Mouse (Mus musculus) ovary, postnatal 36 days (tissue): Measurements from ENCODE around the gene Slc51b.

Experiments used
- DNase-seq: peaks from one replicate; pipeline ENCODE4 v3.0.0; 2022; ENCODE audit warnings: low spot score, mixed read lengths

Gene Slc51b

DNA sequence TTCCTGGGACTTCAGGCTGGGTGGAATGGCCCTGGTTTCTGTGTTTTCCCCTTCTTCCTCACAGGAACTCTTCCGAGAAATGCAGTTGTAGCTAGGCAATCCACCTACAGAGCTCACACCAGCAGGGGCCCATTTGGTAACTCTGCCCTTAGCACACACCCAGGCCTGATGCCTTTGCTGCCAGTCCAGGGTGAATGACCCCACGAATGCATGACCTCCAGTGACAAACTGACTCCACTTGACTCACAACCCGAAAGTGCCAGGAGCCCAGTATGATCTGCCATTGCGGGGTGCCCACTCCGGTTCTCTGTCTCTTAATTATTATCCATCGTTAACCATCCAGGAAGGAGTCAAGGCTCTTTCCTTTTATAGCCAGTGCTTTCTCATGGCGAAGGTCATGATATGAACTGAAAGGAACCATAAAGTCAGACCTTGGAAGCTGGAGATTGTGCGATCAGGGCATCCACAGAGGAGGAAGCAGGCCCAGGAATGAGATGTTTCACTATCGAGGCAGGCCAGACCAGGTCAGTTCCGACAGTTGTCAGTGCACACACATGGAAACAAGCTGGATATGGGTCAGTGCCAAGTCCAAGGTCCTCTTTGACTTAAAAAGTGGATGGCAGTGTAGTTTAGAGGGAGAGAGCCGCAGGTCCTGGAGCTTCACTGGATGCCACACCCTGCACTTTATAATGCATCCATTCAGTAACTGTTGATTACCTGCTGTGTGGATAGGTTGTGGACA, at the start of gene Slc51b:
Slc51b (minus strand) TSS at position 196 of the 742 bp plus-strand sequence.
- DNase-seq: no peak

- no peak for DNase-seq
Measured at GRCm38 (mm10) chr9:65467686-65468085, 44.9 kb upstream of the Slc51b start.

DNA sequence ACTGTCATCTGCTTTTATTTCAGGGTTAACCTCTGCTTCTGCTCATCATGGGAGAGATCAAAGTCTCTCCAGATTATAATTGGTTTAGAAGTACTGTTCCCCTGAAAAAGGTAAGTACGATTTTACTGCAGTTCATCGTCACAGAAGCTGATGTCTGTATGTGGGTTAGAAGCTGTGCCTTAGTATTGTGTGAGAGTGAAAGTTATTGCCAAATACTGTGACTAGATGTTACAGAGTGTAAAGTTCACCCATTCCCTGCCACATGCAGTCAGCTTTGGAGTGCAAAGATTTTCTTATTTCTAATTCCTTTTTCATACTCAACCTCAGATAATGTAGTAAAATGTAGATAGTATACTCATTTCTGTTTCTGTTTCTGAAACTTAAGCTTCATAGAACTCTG, 42.5 kb upstream of the Slc51b start:
- DNase-seq: no peak

- peak; percentile 20 for DNase-seq
Measured at GRCm38 (mm10) chr9:65464161-65464560, 41.4 kb upstream of the Slc51b start.

- no peak for DNase-seq
Measured at GRCm38 (mm10) chr9:65462544-65462943, 39.8 kb upstream of the Slc51b start.

GRCm38 (mm10) chr9:65460732-65461442, 38.1 kb upstream of the Slc51b start, which contains the start of gene Spg21:
Gene Spg21, plus strand, starts transcription at chr9:65460947.
- DNase-seq: peak; percentile 98

DNA sequence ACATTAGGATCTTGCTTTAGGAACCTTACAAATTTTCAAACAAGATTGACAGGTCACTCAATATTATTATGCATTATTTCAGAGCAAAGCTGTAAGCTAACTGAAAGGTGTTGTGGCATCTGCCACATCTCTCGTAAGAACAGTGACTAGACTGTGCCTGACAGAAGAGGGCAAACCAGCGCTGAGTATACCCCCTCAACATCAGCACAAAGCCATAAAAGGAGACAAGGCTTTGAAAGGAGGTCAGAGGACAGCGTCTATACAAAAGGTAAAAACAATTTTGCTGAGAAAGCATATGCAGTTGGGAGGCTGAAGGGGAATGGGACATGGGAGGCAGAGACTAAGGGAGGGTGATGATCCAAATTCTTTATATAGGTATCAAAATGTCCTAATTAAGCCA, 37.4 kb upstream of the Slc51b start:
- no peak for DNase-seq

DNA sequence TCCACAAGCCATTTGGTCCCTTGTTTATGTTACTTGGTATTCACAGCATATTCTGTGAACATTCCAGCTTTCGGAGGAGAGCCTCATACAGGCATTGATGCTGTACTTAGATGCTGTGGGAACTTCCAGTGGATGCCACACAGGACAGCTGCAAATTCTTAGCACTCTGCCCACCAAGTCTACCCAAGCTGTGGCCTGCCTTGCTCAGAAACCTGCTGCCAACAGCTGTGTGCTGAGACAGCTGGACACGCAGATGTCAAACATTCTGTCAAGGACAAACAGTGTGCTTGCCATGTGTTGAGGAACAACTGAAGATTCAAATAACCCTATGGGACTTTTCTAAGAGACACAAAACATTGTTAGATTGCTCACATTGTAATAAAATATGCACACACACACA, 36.2 kb upstream of the Slc51b start:
- no peak for DNase-seq

- no peak for DNase-seq
Measured at GRCm38 (mm10) chr9:65447951-65448350, 25.2 kb upstream of the Slc51b start.

GRCm38 (mm10) chr9:65444692-65445091, 21.9 kb upstream of the Slc51b start:
- no peak for DNase-seq

DNA sequence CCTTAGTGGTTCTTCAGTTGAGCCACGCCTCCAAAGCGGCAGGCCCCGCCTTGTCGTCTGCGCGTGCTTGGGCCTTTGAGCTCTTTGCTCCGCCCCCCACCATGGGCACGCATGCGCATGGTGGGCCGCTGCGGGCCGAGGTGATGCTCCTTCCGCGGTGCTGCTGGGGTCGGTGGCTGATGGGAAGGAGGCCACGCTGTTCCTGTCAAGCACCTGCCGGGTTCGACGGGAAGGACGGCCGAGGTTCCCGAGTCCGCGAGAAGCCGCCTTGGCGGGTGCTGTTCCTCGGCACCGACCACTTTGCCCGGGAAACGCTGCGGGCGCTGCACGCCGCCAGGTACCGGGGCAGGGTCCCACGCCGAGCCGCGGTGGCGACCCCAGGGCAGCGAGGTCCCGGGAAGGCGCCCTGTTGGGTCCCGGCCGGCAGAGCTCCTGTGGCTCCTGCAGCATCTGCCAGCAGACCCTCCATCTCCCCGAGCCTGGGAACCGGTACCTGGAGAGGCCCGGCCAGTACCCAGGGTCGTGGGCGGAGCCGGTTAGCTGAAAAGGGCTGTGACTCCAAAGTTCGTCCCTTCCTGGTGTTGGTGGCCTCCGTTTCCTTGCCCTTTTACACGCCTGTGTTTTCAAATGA, 13.0 kb upstream of the Slc51b start, which contains the start of gene Mtfmt:
Mtfmt (plus strand) TSS at position 112 of the 631 bp plus-strand sequence.
- peak; percentile 92 for DNase-seq

DNA sequence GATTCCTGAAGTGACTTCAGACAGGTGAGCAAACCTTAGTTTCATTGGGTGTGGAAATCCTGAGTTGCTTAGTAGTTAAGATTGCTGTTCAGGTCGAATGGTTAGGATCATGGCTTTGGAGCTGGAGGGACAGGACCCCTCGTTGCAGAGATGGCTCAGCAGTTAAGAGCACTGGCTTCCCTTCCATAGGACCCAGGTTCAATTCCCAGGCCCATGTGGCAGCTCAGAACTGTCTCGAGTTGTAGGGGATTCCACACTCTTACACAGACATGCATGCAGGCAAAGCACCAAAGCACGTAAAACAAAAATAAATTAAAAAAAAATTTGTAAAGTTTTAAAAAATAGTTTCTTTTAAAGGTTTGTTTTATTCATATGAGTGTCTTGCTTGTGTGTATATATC, 12.5 kb upstream of the Slc51b start:
- DNase-seq: no peak

GRCm38 (mm10) chr9:65434140-65434539, 11.4 kb upstream of the Slc51b start:
- DNase-seq: peak; percentile 43

DNA sequence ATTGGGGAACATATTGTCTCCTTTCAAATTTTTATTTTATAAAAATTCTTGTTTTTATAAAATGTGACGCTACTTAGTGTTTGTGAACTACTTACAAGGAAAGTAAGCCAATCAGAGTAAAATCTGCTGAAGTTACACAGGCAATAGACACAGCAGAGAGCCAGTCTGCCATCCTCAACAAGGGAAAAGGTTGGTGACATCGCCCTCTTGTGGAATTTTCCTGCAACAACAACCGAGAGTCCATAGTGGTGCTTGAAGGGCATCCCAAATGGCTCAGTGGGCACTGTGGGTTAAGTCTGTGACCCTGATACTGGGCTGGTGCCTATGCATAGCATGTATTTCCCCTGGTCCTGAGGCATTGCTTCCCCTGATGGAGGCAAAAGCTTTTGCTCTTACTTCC, 9.5 kb upstream of the Slc51b start:
- peak; percentile 73 for DNase-seq

- no peak for DNase-seq
Measured at GRCm38 (mm10) chr9:65430921-65431320, 8.2 kb upstream of the Slc51b start.

- DNase-seq: no peak
Measured at GRCm38 (mm10) chr9:65430401-65430800, 7.6 kb upstream of the Slc51b start.

DNA sequence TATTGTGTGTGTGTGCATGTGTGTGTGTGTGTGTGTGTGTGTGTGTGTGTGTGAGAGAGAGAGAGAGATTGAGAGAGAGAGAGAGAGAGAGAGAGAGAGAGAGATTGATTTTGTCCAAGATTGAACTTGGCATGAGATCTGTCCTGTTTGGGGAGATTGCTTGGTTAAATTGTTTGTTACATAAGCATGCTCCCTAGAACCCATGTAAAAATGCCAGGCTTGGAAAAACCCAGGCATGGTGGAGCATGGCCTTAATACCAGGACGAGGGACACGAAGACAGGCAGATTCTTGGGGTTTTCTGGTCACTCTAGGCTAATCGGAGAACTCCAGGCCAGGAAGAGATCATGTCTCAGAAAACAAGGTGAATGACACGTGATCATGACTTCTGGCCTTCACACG, 5.2 kb upstream of the Slc51b start:
- no peak for DNase-seq

DNA sequence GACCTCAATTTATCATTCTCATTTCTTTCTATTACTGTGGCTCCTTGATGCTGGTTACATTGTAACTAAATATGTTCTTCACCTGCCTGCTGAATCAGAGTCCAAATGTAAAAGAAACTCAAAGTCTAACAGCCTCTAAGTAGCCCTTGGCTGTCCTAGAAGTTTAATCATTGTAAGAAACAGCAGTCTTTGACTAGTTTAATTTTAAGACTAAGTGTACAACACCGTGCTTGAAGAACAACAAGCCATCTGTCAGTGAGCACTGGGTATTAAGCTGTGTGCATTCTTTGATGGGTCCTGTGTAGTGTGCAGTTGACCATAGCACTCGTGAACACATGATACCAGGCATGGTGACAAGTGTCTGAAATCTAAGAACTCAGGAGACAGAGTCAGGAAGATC, 4.8 kb upstream of the Slc51b start:
- DNase-seq: no peak

- DNase-seq: no peak
Measured at GRCm38 (mm10) chr9:65424393-65424792, 1.6 kb upstream of the Slc51b start.

GRCm38 (mm10) chr9:65419633-65420032, 3.1 kb downstream of the Slc51b start:
- no peak for DNase-seq

- no peak for DNase-seq
Measured at GRCm38 (mm10) chr9:65417738-65418137, 5.0 kb downstream of the Slc51b start.

DNA sequence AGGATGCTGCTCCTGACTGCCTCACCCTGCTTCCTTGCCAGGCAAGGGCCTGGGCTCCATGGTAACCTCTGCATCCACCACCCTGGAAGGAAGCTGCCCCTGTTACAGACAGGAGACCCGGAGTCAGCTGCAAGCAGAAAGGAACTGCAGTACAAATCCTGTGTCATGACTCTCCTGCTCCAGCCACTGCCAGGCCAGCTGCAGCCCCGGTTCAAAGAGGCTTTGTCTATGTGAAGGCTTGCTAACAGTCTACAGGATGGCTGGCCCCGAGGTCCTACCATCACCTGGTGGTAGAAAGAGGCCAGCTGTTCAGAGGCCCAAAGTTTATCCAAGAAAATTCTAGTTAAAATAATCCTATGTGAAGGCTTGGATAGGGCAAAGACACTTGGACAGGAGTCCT, 11.4 kb downstream of the Slc51b start:
- no peak for DNase-seq

GRCm38 (mm10) chr9:65410378-65410777, 12.4 kb downstream of the Slc51b start:
- no peak for DNase-seq
